Mouse (Mus musculus) midbrain, embryonic 13.5 days (tissue): ENCODE data around the gene Abhd17c. TPM values are rescaled to one million over a fixed set of nuclear protein-coding genes. Genes with fewer than 3 reads are reported as not detected.

ENCODE experiments used
- ATAC-seq: fragments of 200-750 bp; cut with Nextera tagmentation; 2 replicates; pipeline ENCODE4 v1.8.0; 2017; ENCODE audit warnings: mild to moderate bottlenecking, moderate TSS enrichment, moderate library complexity
- H3K27ac ChIP-seq: fragments of 300-500 bp; sonication (generic); 2 replicates; pipeline ENCODE4 v1.5.1; 2015; ENCODE audit warnings: inconsistent platforms, mild to moderate bottlenecking, moderate library complexity
- H3K27me3 ChIP-seq: fragments of 300-500 bp; sonication (generic); 2 replicates; pipeline ENCODE4 v1.6.1; 2015; ENCODE audit warnings: mild to moderate bottlenecking, inconsistent platforms
- H3K36me3 ChIP-seq: fragments of 300-500 bp; sonication (generic); 2 replicates; pipeline ENCODE4 v1.6.1; 2015; ENCODE audit warnings: mild to moderate bottlenecking, inconsistent platforms
- H3K4me1 ChIP-seq: fragments of 300-500 bp; sonication (generic); replicated peaks from 2 replicates; pipeline ENCODE4 v1.6.1; 2015; ENCODE audit warnings: inconsistent platforms
- H3K4me2 ChIP-seq: fragments of 300-500 bp; sonication (generic); replicated peaks from 2 replicates; pipeline ENCODE4 v1.6.1; 2015; ENCODE audit warnings: moderate library complexity, mild to moderate bottlenecking, inconsistent platforms
- H3K4me3 ChIP-seq: fragments of 300-500 bp; sonication (generic); replicated peaks from 2 replicates; pipeline ENCODE4 v1.5.1; 2015; ENCODE audit warnings: mild to moderate bottlenecking, inconsistent platforms
- H3K9ac ChIP-seq: fragments of 300-500 bp; sonication (generic); replicated peaks from 2 replicates; pipeline ENCODE4 v1.6.1; 2015; ENCODE audit warnings: mild to moderate bottlenecking, inconsistent platforms
- H3K9me3 ChIP-seq: fragments of 300-500 bp; sonication (generic); 2 replicates; pipeline ENCODE4 v1.6.1; 2016; ENCODE audit warnings: mild to moderate bottlenecking, inconsistent platforms
- WGBS: fragments of 180-500 bp; shearing (Covaris S2); methylation state at CpG from one replicate; pipeline ENCODE4 v1.1.7; 2015; 5-methylcytosine and 5-hydroxymethylcytosine counted together
- polyA plus RNA-seq: library from polyadenylated mRNA; unstranded; fragments of >200 nt; fragmentation: Nextera tagmentation; extraction: Ambion mirVana; gene quantifications from 2 replicates; pipeline ENCODE4 v1.2.1, GENCODE M21; 2015

Abhd17c gene
- polyA plus RNA-seq, 1 experiment from 2014 or later, result 22.9 TPM

- Histone ChIP-seq H3K4me2 (no peak overlapping the region), H3K36me3 (peaks cover 22% of the 10 kb centered on the region), H3K9ac (no peak overlapping the region), H3K9me3 (no peaks in the 10 kb centered on the region), H3K27ac (peak overlapping the region; percentile 64; the same call in 1 of the 2 replicates), H3K27me3 (no peaks in the 10 kb centered on the region), H3K4me1 (peaks cover 37% of the 10 kb centered on the region), H3K4me3 (no peak overlapping the region)
- WGBS, result 69% methylated on average over 6 of the region's 6 CpGs
- ATAC-seq, result no peak
Observed at GRCm38 (mm10) chr7:84112351-84113034, 39.2 kb downstream of the Abhd17c start.

GRCm38 (mm10) chr7:84111716-84112350 lies 39.9 kb downstream of the Abhd17c start:
- Histone ChIP-seq H3K4me3 (no peak overlapping the region), H3K9me3 (no peaks in the 10 kb centered on the region), H3K9ac (no peak overlapping the region), H3K4me1 (peaks cover 37% of the 10 kb centered on the region), H3K27me3 (no peaks in the 10 kb centered on the region), H3K36me3 (peaks cover 22% of the 10 kb centered on the region), H3K27ac (no peak overlapping the region), H3K4me2 (no peak overlapping the region)
- WGBS, result 75% methylated on average over 10 of the region's 10 CpGs
- no peak for ATAC-seq

- H3K4me2 ChIP-seq, result no peak overlapping the region
Observed at GRCm38 (mm10) chr7:84106942-84107341, 44.8 kb downstream of the Abhd17c start.

GRCm38 (mm10) chr7:84102589-84102988 lies 49.1 kb downstream of the Abhd17c start:
- Histone ChIP-seq H3K27ac (no peak overlapping the region), H3K27me3 (no peaks in the 10 kb centered on the region), H3K4me3 (no peak overlapping the region), H3K9ac (no peak overlapping the region), H3K9me3 (no peaks in the 10 kb centered on the region), H3K4me1 (no peaks in the 10 kb centered on the region), H3K4me2 (no peak overlapping the region), H3K36me3 (no peaks in the 10 kb centered on the region)
- WGBS, result 96% methylated on average over 1 of the region's 1 CpGs
- no peak for ATAC-seq

More at GRCm38 (mm10) chr7:84106942-84107341, 44.8 kb downstream of the Abhd17c start:
- H3K9me3 ChIP-seq, result no peaks in the 10 kb centered on the region
- H3K4me3 ChIP-seq, result no peak overlapping the region
- ATAC-seq, result no peak
- H3K36me3 ChIP-seq, result peaks cover 17% of the 10 kb centered on the region
- H3K27me3 ChIP-seq, result no peaks in the 10 kb centered on the region
- WGBS, result 88% methylated on average over 1 of the region's 1 CpGs
- H3K27ac ChIP-seq, result no peak overlapping the region
- no peak overlapping the region for H3K9ac ChIP-seq
- H3K4me1 ChIP-seq, result peaks cover 6% of the 10 kb centered on the region

GRCm38 (mm10) chr7:84100672-84101071 lies 51.0 kb downstream of the Abhd17c start:
- Histone ChIP-seq H3K4me1 (no peaks in the 10 kb centered on the region), H3K9me3 (no peaks in the 10 kb centered on the region), H3K9ac (no peak overlapping the region), H3K27ac (no peak overlapping the region), H3K4me3 (no peak overlapping the region), H3K36me3 (no peaks in the 10 kb centered on the region), H3K27me3 (no peaks in the 10 kb centered on the region), H3K4me2 (no peak overlapping the region)
- WGBS, result 89% methylated on average over 3 of the region's 3 CpGs
- no peak for ATAC-seq

GRCm38 (mm10) chr7:84098098-84098497 lies 53.6 kb downstream of the Abhd17c start:
- Histone ChIP-seq H3K36me3 (no peaks in the 10 kb centered on the region), H3K4me3 (no peak overlapping the region), H3K4me1 (no peaks in the 10 kb centered on the region), H3K9ac (no peak overlapping the region), H3K27ac (no peak overlapping the region; the same call in 1 of the 2 replicates), H3K27me3 (no peaks in the 10 kb centered on the region), H3K4me2 (no peak overlapping the region), H3K9me3 (no peaks in the 10 kb centered on the region)
- WGBS, result 89% methylated on average over 1 of the region's 1 CpGs
- no peak for ATAC-seq

- no peak for ATAC-seq
- Histone ChIP-seq H3K9ac (no peak overlapping the region), H3K4me3 (no peak overlapping the region), H3K36me3 (no peaks in the 10 kb centered on the region), H3K9me3 (no peaks in the 10 kb centered on the region), H3K4me2 (no peak overlapping the region), H3K4me1 (no peaks in the 10 kb centered on the region), H3K27ac (no peak overlapping the region), H3K27me3 (no peaks in the 10 kb centered on the region)
- WGBS, result 69% methylated on average over 6 of the region's 6 CpGs
Observed at GRCm38 (mm10) chr7:84096501-84096900, 55.2 kb downstream of the Abhd17c start.

GRCm38 (mm10) chr7:84090793-84091192 lies 60.9 kb downstream of the Abhd17c start:
- Histone ChIP-seq H3K4me3 (no peak overlapping the region), H3K27ac (no peak overlapping the region), H3K36me3 (no peaks in the 10 kb centered on the region), H3K4me2 (no peak overlapping the region), H3K9ac (no peak overlapping the region), H3K27me3 (peaks cover 16% of the 10 kb centered on the region), H3K4me1 (peaks cover 7% of the 10 kb centered on the region), H3K9me3 (no peaks in the 10 kb centered on the region)
- ATAC-seq, result no peak
- 82% methylated on average over 4 of the region's 4 CpGs for WGBS

- no peak for ATAC-seq
- H3K4me3 ChIP-seq, result no peak overlapping the region
- no peak overlapping the region for H3K27ac ChIP-seq
- no peaks in the 10 kb centered on the region for H3K9me3 ChIP-seq
- no peak overlapping the region for H3K9ac ChIP-seq
- H3K4me1 ChIP-seq, result peaks cover 17% of the 10 kb centered on the region
- no peaks in the 10 kb centered on the region for H3K36me3 ChIP-seq
- WGBS, result 19% methylated on average over 1 of the region's 1 CpGs
- H3K4me2 ChIP-seq, result no peak overlapping the region
- H3K27me3 ChIP-seq, result peaks cover 26% of the 10 kb centered on the region
Observed at GRCm38 (mm10) chr7:84089777-84090176, 61.9 kb downstream of the Abhd17c start.

- Histone ChIP-seq H3K4me1 (peaks cover 17% of the 10 kb centered on the region), H3K9me3 (no peaks in the 10 kb centered on the region), H3K36me3 (no peaks in the 10 kb centered on the region), H3K9ac (no peak overlapping the region), H3K4me3 (no peak overlapping the region), H3K4me2 (no peak overlapping the region), H3K27ac (no peak overlapping the region), H3K27me3 (peaks cover 34% of the 10 kb centered on the region)
- ATAC-seq, result no peak
- WGBS, result 19% methylated on average over 4 of the region's 4 CpGs
Observed at GRCm38 (mm10) chr7:84088971-84089370, 62.7 kb downstream of the Abhd17c start.

- Histone ChIP-seq H3K4me2 (no peak overlapping the region), H3K27me3 (peaks cover 37% of the 10 kb centered on the region), H3K27ac (no peak overlapping the region), H3K9me3 (no peaks in the 10 kb centered on the region), H3K4me3 (no peak overlapping the region), H3K9ac (no peak overlapping the region), H3K4me1 (peaks cover 17% of the 10 kb centered on the region), H3K36me3 (no peaks in the 10 kb centered on the region)
- 80% methylated on average over 3 of the region's 3 CpGs for WGBS
- ATAC-seq, result no peak
Observed at GRCm38 (mm10) chr7:84088191-84088590, 63.5 kb downstream of the Abhd17c start.

GRCm38 (mm10) chr7:84086039-84086829 lies 65.5 kb downstream of the Abhd17c start, which contains the start of gene Cemip:
TSS of gene Cemip (minus strand) at chr7:84086502.
- Histone ChIP-seq H3K4me2 (peak within 1 kb of the TSS; percentile 86), H3K27ac (no peak within 1 kb of the TSS), H3K36me3 (no peaks in the 10 kb centered on the region), H3K9me3 (no peaks in the 10 kb centered on the region), H3K9ac (peak within 1 kb of the TSS; percentile 65), H3K4me1 (peaks cover 17% of the 10 kb centered on the region), H3K4me3 (peak within 1 kb of the TSS; percentile 50), H3K27me3 (peaks cover 37% of the 10 kb centered on the region)
- peak; percentile 93 for ATAC-seq
- under 1% methylated on average over 54 of the region's 54 CpGs for WGBS
